Mouse (Mus musculus): ENCODE results near the gene Numb. TPM values are rescaled to one million over a fixed set of nuclear protein-coding genes. Genes with fewer than 3 reads are reported as not detected.

Numb gene
- total RNA-seq, 2 experiments from 2014 or later: 29.5 to 36.3 TPM

DNA sequence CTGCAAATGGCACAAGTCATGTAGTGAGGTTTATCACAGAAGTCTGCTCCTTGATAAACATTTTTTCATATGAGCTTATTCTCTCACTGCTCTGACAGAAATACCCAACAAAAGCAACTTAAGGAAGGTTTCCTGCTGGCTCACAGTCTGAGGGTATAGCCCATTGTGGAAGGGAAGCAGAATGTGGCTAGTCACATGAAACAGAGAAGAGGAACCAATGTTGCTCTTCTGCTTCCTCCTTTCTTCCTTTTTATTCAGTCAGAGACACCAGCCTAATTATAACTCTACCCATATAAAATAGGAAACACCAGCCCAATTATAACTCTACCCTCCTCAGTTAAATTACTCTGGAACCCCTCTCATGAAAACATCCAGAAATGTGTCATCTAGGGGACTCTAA is 61.0 kb downstream of the Numb start:
- intact Hi-C loops (cut with DNase I): no loop called here
- no peak for DNase-seq (ENCODE audit: low spot score)

DNA sequence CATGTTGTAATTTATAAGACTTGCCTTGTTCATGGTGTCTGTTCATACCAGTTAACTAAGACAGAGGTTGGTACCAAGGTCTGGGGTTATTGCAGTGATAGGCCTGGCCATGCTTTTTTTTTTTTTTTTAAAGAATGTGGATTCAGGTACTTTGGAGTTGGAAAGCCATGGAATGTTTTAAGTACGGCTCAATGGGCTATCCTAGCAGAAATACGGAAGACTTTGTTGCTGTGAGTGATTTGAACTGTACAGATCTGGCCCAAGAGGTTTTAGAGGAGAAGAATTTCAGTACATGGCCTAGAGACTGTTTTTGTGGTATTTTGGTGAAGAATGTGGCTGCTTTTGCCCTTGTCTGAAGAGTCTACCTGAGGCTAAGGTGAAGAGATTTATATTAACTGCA is 63.7 kb downstream of the Numb start:
- intact Hi-C loops (cut with DNase I): no loop called here
- no peak for DNase-seq (ENCODE audit: low spot score)

DNA sequence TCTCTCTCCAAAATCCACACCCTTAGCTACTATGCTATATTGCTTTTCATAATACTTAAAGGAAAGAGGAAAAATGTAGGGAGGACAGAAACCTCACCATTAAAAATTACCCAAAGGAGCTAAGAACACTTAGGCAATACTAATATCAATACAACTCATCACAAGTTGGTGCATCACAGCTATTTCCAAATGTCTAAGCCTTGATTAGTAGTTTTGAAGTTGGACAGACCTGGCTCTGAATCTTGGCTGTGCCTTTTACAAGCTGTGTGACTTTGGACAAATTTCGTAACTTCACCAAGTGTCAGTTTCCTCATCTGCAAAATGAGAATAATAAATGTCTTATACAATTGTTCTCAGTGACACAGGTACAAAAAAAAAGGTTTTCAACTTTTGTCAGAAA is 66.5 kb downstream of the Numb start:
- intact Hi-C loops (cut with DNase I): no loop called here
- DNase-seq (ENCODE audit: low spot score): no peak

DNA sequence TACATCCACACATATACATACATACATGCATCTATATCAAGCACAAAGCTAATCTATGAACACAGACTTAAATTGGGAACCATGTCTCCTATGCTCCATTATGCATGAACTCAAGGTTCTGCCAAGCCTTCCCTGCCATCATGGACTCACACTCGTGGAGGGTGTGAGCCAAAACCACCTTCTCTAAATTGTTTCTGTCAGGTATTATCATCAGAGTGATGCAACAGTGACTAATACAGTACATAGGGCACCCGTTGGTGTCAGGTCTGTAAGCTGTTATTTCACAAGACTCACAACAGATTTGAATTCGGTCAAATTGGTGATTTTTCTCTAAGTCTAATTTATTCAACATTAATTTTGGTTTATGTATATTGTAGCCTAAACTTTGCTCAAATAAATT is 67.5 kb downstream of the Numb start:
- no peak for DNase-seq (ENCODE audit: low spot score)
- intact Hi-C loops (cut with DNase I): no loop called here

DNA sequence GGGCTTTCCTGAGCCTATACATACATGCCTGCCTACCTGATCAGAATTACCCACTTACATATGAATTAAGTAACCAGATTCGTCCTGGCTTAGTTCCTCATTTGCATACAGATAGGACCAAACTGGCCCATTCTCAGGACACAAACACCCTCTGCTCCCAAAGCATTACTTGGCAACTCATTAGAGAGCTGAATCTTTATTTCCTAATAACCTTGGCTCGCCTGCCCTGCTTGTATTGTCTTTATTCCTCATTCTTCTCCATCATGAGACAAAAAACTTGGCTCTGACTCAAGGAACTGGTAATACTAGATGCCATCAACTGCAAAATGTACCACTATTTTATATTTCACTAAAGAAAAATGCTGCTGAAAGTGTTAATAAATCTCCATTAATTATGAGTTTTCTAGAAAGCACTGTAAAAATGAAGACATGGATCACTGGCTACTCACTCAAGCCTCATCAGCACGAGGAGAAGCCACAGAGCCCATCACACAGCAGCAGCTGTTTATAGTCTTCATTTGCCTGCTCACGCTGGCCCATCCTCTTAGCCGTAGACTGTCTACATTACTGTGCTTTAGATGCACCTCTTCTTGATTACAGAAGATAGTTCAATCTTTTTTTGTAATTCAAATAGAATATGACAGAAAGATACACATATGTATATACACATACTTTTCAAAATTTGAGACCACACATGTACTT is 69.1 kb downstream of the Numb start:
- intact Hi-C loops (cut with DNase I): no loop called here
- DNase-seq (ENCODE audit: low spot score): no peak

DNA sequence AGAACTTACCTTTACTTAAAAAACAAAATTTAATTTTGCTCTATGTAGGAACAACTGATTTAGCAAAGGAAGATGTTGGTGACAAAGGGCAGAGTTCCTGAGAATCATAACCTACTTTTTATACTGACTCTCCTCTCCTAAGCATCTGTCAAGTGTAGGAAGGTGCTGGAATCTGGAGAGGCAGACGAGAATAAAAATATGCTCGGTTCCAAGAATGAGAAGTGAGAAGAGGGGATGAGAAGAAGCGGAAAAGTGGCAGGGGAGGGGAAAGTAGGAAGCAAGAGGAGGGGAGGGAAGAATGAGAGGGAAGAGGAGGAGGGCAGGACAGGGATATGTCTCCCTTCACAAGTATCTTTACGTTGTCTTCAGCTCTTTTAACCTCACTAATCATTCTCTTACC is 71.4 kb downstream of the Numb start:
- no peak for DNase-seq (ENCODE audit: low spot score)
- intact Hi-C loops (cut with DNase I): no loop called here

DNA sequence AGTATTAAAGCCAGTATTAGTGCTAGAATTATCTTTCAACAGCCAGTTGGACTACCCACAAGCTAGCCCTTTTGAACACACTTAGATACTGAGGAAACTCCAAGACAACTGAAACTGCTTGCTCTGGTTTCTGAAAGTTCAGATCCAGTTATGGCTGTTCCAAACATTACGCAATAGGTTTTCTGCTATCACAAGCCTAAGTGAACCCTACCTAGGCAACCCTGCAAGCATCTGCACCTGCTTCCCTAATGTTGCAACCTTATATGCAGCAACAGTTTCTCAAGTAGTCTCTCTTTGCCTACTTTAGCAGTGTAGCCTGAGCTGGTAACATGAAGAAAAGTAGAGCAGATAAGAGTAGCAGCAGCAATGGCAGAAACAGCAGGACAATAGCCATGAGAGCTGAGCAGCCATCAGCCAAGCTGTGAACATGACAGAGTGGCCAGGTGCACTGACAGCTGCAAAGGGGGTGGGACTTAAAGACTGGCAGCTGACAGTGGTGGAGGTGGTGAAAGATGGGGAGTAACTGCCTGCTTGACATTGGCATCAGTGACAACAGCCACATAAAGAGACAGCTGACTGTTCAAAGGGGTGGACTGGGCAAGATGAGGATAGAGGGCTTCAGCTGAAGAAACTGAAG is 73.0 kb downstream of the Numb start:
- DNase-seq (ENCODE audit: low spot score): no peak
- intact Hi-C loops (cut with DNase I): no loop called here

DNA sequence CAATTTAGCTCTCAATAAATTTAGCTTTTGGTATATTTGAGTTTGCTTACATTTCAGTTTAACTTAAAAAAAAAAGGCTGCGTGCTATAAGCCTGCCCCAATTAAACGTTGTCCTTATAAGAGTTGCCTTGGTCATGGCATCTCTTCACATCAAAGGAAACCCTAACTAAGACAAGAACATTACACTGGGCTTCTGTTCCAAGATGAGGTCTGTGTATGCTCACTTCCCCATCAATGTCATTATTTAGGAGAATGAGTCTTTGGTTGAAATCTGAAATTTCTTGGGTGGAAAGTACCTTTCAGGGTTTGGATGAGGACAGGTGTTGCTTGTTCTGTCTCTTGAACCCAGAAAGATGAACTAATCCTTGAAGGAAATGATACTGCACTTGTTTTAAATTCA is 73.9 kb downstream of the Numb start:
- intact Hi-C loops (cut with DNase I): no loop called here
- DNase-seq (ENCODE audit: low spot score): no peak

DNA sequence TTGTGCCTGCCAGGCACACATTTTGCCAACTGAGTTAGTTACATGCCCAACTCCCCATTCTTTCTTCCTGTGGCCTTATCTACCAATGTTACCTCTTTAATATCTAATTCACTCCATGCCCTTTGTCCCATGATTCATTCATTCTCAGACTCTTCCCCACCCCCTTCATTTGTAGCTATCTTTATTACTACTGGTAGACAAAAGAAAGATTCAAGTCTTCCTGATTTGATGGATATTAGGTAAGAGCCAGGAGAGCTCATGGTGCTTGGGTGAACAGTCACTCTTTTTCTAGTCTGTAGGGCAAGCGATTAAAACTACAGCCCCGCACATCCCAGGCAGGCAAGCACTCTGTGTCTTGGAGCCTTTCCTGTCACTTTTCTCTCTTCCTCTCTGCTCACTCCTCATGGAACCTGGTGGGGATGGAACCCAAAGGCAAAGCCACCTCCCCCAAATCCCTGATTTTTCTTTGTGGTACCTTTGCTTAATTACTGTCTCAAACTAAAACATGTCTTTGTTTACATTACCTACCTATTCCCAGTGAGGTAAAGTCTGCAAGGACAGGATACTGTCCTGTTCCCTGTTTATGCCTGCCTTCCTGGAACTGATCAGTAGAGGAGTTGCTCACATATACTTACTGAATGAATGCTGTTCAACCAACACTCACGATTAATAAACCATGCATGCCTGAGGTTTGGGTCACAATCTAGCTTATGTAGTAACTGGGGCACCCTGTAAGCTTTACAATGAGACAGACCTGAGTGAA is 78.9 kb downstream of the Numb start:
- intact Hi-C loops (cut with DNase I): no loop called here
- no peak for DNase-seq (ENCODE audit: low spot score)

DNA sequence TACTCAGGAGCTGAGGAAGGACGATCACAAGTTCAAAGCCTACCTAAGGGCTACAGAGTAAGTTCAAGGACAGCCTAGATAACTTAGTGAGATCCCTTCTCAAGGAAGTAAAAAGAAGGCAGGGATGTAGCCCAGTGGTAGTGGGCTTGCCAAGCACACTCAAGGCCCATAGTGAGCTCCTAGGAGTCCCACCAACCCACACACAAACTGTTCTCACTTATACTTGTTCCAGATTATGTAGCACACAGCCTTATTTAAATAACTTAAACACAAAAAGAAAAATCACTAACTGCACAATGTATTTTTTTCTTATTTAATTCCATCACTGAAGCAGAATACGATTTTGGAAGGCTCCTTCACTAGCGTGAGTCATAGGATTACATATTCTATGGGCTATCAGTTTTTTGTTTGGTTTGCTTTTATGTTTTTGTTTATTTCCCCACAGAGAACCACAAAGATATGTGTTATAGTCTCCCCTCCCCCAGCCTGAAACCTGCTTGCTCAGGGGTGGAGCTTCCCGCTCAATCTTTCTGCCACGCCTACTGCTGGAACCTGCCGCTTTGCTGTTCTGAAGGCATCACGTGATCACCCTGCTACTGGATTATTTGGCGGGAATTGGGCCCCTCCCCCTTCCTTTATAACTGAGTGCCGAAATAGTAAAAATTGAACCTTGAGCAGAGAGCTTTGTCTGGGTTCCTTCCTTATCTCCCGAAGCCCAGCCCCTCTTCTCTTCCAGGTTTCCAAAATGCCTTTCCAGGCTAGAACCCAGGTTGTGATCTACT is 80.1 kb downstream of the Numb start:
- intact Hi-C loops (cut with DNase I): no loop called here
- DNase-seq (ENCODE audit: low spot score): no peak

DNA sequence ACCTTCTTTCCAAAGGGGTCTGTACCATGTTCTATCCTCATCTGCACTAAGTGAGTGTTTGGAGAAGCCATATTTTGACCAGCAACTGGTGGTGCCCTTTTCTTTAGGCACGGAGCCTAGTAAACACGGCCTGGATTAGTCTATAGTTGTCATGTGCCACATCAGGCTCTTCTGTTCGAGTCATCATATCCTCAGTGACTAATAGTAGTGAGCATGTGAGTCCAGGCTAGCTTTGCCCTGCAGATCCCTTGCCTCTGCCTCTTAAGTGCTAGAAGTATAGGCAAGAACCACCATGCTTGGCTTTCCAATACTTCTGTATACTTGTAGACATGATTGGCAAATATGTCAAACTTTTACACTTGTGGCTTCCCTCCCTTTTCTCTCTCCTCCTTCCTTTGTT is 87.8 kb downstream of the Numb start:
- DNase-seq (ENCODE audit: low spot score): no peak
- intact Hi-C loops (cut with DNase I): no loop called here

DNA sequence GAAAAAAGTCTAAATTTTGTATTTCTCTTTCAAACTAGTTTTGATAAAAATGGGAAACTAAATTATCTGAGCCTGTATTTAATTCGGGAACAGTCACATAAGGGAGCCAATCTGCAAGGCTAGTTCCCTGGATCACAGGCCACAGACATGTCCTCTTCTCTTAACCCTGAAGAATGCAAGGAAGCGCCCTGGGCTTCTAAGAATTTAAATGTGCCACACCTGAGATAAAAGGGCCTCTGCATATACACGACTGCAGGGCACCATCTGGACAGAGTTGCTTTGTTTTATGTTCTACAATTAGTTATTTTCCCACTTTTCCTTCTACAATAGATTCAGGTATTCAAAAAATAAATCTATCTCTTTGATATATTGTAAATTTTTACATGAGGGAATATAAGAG is 91.3 kb downstream of the Numb start:
- intact Hi-C loops (cut with DNase I): no loop called here
- no peak for DNase-seq (ENCODE audit: low spot score)

DNA sequence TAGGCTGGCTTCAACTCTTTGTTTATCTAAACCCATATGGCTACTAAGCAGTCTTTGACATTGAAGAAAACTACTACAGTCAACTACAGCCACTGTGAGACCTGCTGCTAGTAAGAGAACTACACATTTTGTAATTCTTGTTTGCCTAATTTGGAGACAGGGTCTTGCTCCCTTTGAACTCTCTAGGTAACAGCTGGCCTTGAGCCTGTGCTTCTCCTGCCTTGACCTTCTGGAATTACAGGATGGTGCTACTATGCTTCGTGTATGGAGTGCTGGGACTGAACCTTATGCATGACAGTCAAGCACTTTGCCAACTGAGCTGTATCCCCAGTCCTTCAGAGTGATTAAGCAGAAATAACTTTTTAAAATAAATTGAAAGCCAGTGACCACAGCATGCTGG is 105.1 kb downstream of the Numb start:
- intact Hi-C loops (cut with DNase I): no loop called here

DNA sequence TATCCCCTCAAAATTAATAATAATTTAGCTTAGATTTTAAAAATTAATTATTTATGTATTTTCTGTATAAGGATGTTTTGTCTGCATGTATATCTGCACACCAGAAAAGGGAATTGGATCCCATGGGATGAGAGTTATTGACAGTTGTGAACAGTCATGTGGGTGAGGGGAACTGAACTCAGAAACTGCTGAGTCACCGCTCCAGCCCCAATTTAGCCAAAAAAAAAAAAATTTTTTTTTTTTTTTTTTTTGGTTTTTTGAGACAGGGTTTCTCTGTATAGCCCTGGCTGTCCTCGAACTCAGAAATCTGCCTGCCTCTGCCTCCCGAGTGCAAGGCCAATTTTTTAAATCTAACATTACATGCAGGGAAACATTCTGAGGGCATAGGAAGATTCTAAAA is 109.8 kb downstream of the Numb start:
- DNase-seq (ENCODE audit: low spot score): no peak
- intact Hi-C loops (cut with DNase I): no loop called here

More for the DNA sequence above, 105.1 kb downstream of the Numb start:
- DNase-seq (ENCODE audit: low spot score): no peak

DNA sequence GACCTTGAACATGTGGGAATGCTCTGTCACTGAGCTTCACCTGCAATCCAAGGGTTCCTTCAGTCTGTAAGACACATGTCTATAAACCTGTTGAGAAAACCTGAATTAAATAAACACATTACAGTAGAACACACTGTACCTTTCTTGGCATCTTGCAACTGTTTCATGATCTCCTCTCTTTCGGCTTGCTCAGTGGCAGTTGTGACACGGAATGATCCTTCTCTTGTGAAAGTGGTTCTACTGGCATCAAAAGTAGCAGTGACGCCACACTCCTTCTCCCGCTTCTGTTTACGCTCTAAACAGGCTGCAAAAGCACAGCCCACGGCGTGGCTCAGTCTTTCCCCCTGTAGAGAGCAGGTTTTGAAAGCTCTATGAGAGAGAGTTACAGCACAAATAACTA is 118.1 kb downstream of the Numb start:
- no peak for DNase-seq (ENCODE audit: low spot score)
- intact Hi-C loops (cut with DNase I): no loop called here

DNA sequence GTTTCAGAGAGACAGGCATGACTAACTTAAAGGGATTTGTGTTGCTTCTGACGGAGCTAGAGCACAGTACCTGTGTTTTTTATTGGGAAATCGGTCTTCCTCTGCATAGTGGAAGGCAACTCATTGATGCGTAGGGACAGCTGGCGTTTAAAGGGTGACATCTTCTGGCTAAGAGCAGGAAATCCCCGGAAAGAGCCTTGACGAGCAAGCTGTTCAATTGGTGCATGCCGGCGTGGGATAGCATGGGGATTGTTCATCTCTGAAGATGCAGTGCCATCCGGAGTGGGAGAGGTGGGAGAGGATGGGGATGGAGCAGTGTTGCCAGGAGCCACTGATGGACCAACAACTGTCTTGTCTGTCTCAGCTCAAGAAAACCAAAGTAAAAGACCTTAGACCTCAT is 120.8 kb downstream of the Numb start:
- no peak for DNase-seq (ENCODE audit: low spot score)
- intact Hi-C loops (cut with DNase I): no loop called here

DNA sequence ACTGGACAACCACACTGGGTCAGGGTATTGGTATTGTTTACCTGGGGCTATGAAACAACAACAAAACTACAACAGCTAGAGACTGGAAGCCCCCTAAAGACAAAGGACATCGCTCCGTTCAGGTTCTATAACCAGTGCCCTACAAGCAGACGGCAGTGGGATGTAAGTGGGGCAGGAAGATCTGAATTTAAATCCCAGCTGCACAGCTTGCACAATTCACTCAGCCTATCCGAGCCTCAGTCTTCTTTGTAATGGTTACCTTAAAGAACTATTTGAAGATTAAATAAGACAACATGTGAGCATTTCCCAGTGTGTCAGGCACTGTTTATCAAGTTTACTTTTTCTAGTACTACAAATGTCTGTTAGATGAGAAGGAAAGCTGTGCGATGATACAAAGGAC is 123.4 kb downstream of the Numb start:
- no peak for DNase-seq (ENCODE audit: low spot score)
- intact Hi-C loops (cut with DNase I): no loop called here

DNA sequence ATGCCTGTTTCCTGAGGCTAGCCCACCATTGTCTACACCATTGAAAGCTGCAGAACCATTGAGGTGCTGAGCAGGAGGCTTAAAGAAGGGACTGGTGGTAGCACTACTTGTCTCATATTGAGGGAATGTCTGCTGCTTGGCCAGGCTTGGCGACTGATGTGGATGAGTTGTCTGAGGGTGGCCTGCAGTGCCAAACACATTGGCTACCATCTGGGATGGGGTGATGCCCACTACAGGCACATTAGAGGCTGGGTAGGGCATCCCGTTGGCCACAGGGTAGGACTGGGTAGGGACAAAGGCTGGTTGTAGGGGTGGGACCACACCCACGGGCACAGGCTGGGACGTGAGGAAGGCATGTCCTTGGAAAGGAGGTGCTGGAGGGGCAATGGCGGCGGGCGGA is 126.1 kb downstream of the Numb start:
- intact Hi-C loops (cut with DNase I): no loop called here
- DNase-seq (ENCODE audit: low spot score): no peak

DNA sequence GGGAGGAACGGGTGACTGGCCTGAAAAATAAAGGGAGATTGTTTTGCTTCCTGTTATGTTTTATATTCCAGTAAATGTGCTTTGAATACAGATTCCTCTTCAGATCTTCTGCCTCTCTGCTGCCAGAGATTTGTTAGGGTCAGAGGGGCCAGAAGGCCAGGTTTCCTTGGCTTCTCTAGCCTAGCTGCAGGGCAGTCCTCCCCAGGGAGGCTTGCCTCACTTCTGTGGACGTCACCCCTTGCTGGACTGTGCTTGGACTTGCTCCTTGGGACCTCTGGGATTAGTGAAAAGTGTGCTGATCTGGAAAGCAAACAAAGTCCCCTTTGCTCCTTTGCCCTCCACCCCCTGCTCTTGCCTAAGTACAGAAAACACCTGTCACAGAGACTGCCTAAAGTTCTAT is 126.7 kb downstream of the Numb start:
- DNase-seq (ENCODE audit: low spot score): no peak
- intact Hi-C loops (cut with DNase I): no loop called here

DNA sequence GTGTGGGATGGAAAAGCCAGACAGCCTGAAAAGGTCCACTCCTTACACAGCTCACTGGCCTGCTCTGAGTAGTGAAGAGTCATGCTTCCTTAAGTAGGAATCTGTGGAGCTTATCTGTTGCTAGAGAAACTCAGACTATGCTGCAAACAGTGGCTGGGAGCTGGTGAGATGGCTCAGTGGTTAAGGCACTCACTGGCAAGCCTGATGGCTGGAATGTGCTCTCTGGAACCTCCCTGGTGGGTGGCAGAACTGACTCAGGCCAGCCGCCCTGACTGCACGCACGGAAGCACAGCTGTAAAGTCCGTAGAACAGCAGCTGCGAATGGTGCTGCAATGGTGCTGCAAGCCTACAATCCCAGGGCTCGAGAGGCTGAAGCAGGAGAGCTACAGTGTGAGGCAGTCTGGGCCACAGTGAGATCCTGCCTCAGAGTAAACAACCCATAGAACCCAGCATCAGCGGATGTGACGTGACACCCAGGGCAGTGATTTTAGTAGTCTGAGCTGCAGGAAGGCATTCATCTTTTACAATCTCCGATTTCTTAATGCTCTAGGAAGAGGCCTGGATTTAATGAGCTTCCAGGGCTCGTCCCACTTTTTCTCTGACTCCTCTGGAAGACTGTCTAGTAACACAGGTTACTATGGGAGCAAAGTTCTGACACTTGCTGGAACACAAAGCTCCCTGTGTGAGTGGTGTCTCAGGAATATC is 128.9 kb downstream of the Numb start:
- intact Hi-C loops (cut with DNase I): no loop called here
- DNase-seq (ENCODE audit: low spot score): no peak
